Comparison of ENCODE assay signal across 10 mouse cellular contexts in the genomic region with DNA sequence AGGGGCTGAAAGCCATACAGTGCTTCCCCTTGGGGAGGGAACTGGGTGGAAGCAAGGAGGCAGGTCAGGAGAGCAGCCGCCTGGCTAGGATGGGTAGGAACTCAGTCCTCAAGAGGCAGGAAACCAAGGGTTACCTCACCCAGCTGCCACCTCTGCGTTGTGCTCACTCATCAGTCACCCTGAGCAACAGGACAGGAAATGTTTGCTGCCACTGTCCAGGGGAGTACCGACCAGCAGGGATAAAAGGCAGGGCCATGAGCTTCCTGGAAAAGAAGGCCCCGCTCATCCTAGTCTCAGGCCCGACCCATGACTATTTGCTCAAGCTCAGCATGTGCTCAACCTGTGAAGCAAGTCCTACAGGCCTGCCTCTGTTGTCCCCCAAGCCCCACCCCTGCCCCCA. TPM values are rescaled to one million over a fixed set of nuclear protein-coding genes. Genes with fewer than 3 reads are reported as not detected.
DNase-seq lines count a peak whose midpoint lies in the region; ATAC-seq and TF ChIP-seq lines count a peak whose summit lies in the region.
"Had no signal": no experiment of that assay in that cellular context is flagged by ENCODE, and none has a peak within 500 bp of the region (broad histone marks: within the 10 kb centered on the region; RNA-seq: fewer than 3 reads in every experiment).

No protein-coding gene starts in this region.

- WGBS in kidney, postnatal 0 days, result 42% methylated on average over 5 of the region's 5 CpGs

- no peaks in the 10 kb centered on the region for H3K9me3 ChIP-seq in erythroblast, embryonic 14.5 days (ENCODE audit: control insufficient read depth, low read length)
- no peaks in the 10 kb centered on the region for H3K9me3 ChIP-seq in kidney, postnatal 0 days (replicated peaks; ENCODE audit: low read length)
- H3K9me3 ChIP-seq: midbrain, embryonic 15.5 days had no signal

- H3K36me3 ChIP-seq in erythroblast, embryonic 14.5 days (ENCODE audit: control insufficient read depth), result peaks cover 5% of the 10 kb centered on the region
- H3K36me3 ChIP-seq in kidney, postnatal 0 days (ENCODE audit: insufficient read depth, low read length), result no peaks in the 10 kb centered on the region
- H3K36me3 ChIP-seq: midbrain, embryonic 15.5 days had no signal

- H3K27me3 ChIP-seq in erythroblast, embryonic 14.5 days (ENCODE audit: control insufficient read depth), result no peaks in the 10 kb centered on the region
- H3K27me3 ChIP-seq in kidney, postnatal 0 days (ENCODE audit: insufficient read depth, low read length), result no peaks in the 10 kb centered on the region
- H3K27me3 ChIP-seq: midbrain, embryonic 15.5 days had no signal

- ATAC-seq in erythroblast, adult 5-6 weeks (replicated peaks; ENCODE audit: low FRiP score, poor library complexity, severe bottlenecking), result no peak
- ATAC-seq in kidney, postnatal 0 days (replicated peaks; ENCODE audit: low FRiP score, low read depth), result 0 out of 2 replicates have a peak, but pooled peaks have one; percentile 5
- ATAC-seq: midbrain, embryonic 15.5 days had no signal

- H3K9ac ChIP-seq in kidney, postnatal 0 days (ENCODE audit: low read depth, low read length), result no peak overlapping the region
- H3K9ac ChIP-seq: midbrain, embryonic 15.5 days had no signal

- H3K4me2 ChIP-seq in kidney, postnatal 0 days (ENCODE audit: low read length), result no peak overlapping the region
- H3K4me2 ChIP-seq: midbrain, embryonic 15.5 days had no signal

- DNase-seq in 416B (ENCODE audit: low read depth), result peak; percentile 92
- peak; percentile 13 for DNase-seq in kidney, postnatal 0 days (ENCODE audit: low spot score)
- peak; percentile 45 to 58 for DNase-seq in lung, postnatal 4 days
- no peak for DNase-seq in layer of hippocampus, postnatal 36 days
- DNase-seq in frontal cortex, postnatal 36 days (ENCODE audit: low spot score in 2 of 2), result no peak
- DNase-seq in retina, postnatal 1 day, result no peak
- DNase-seq: heart, postnatal 10 days had no signal

- H3K4me3 ChIP-seq in erythroblast, embryonic 14.5 days (replicated peaks), result peak overlapping the region; percentile 68
- H3K4me3 ChIP-seq in kidney, postnatal 0 days (replicated peaks; ENCODE audit: low read depth, low read length), result no peak overlapping the region
- H3K4me3 ChIP-seq: midbrain, embryonic 15.5 days had no signal

- H3K27ac ChIP-seq in kidney, postnatal 0 days, result no peak overlapping the region
- H3K27ac ChIP-seq: midbrain, embryonic 15.5 days had no signal

- H3K4me1 ChIP-seq in erythroblast, embryonic 14.5 days (ENCODE audit: control insufficient read depth), result peaks cover 86% of the 10 kb centered on the region
- H3K4me1 ChIP-seq in kidney, postnatal 0 days (replicated peaks; ENCODE audit: insufficient read depth, low read length), result peaks cover 5% of the 10 kb centered on the region; the same call in 1 of the 2 replicates

- TF ChIP-seq CTCF in kidney, postnatal 0 days (IDR thresholded peaks at IDR 0.05; ENCODE audit: low read depth), result no peak

RNA-seq across cellular contexts. Expression of a gene that starts 2.7 kb away (rescaled TPM):
- 3.7 and 5.2 TPM in 2 replicates for polyA plus RNA-seq in erythroblast, embryonic 14.5 days (2012)
- total RNA-seq in erythroblast, adult 5-6 weeks (2015; ENCODE audit: low replicate concordance), result 1.7 and 10.2 TPM in 2 replicates
- 7.4 and 10.6 TPM in 2 replicates for total RNA-seq in erythroblast, adult 5-6 weeks (2017; ENCODE audit: low replicate concordance)
- 1.0 and 1.8 TPM in 2 replicates for polyA plus RNA-seq in kidney, postnatal 0 days (2015; fragmentation: Nextera tagmentation; extraction: Ambion mirVana)
- under 1 TPM; 0.40 to 0.71 TPM for total RNA-seq in layer of hippocampus, postnatal 36 days (2021)

RNA-seq across cellular contexts. Expression of a gene that starts 14.9 kb away (rescaled TPM):
- 0.03 TPM in 2 replicates for polyA plus RNA-seq in erythroblast, embryonic 14.5 days (2012)
- 0.21 TPM in 1 of 2 replicates, not detected in the other for total RNA-seq in erythroblast, adult 5-6 weeks (2015; ENCODE audit: low replicate concordance)
- total RNA-seq in erythroblast, adult 5-6 weeks (2017; ENCODE audit: low replicate concordance), result 0.14 and 0.17 TPM in 2 replicates
- polyA plus RNA-seq in kidney, postnatal 0 days (2015; fragmentation: Nextera tagmentation; extraction: Ambion mirVana), result 10.4 and 12.1 TPM in 2 replicates
- total RNA-seq in layer of hippocampus, postnatal 36 days (2021), result 1 to 10 TPM; 3.1 to 3.2 TPM

RNA-seq across cellular contexts. Expression of a gene that starts 49.1 kb away (rescaled TPM):
- polyA plus RNA-seq in erythroblast, embryonic 14.5 days (2012), result 89.1 and 98.3 TPM in 2 replicates
- 738 and 1,031 TPM in 2 replicates for total RNA-seq in erythroblast, adult 5-6 weeks (2015; ENCODE audit: low replicate concordance)
- total RNA-seq in erythroblast, adult 5-6 weeks (2017; ENCODE audit: low replicate concordance), result 502 and 613 TPM in 2 replicates
- polyA plus RNA-seq in kidney, postnatal 0 days (2015; fragmentation: Nextera tagmentation; extraction: Ambion mirVana), result 2,857 and 3,220 TPM in 2 replicates
- 100 to 1,000 TPM; 464 to 470 TPM for total RNA-seq in layer of hippocampus, postnatal 36 days (2021)

Comparison
In these comparisons a context has a peak if more than half of its experiments do, and no peak if none do; other contexts are left out.
1. DNase-seq: peak in 416B (single experiment), kidney, postnatal 0 days (single experiment) and lung, postnatal 4 days (2 of 2); none in layer of hippocampus, postnatal 36 days (0 of 2), frontal cortex, postnatal 36 days (0 of 2) and retina, postnatal 1 day (single experiment).